Mouse (Mus musculus): ENCODE results near the gene Sohlh1. TPM values are rescaled to one million over a fixed set of nuclear protein-coding genes. Genes with fewer than 3 reads are reported as not detected.

Sohlh1 gene
- polyA plus RNA-seq, 1 experiment from 2014 or later, result not detected

Other genes with a start within 250 kb of the Sohlh1 start
- gene Rabl6, start 238.7 kb downstream of the Sohlh1 start, polyA plus RNA-seq (2015; fragmentation: Nextera tagmentation; extraction: Ambion mirVana), result 29.7 and 29.8 TPM in 2 replicates
- gene Ccdc183, start 229.6 kb downstream of the Sohlh1 start, polyA plus RNA-seq (2015; fragmentation: Nextera tagmentation; extraction: Ambion mirVana), result 0.09 and 0.14 TPM in 2 replicates
- gene Tmem141, start 225.2 kb downstream of the Sohlh1 start, polyA plus RNA-seq (2015; fragmentation: Nextera tagmentation; extraction: Ambion mirVana), result 7.8 and 8.3 TPM in 2 replicates
- gene Fcna, start 219.2 kb downstream of the Sohlh1 start, polyA plus RNA-seq (2015; fragmentation: Nextera tagmentation; extraction: Ambion mirVana), result 34.8 and 37.5 TPM in 2 replicates
- gene Lcn8, start 194.1 kb downstream of the Sohlh1 start, polyA plus RNA-seq (2015; fragmentation: Nextera tagmentation; extraction: Ambion mirVana), result not detected in 2 replicates
- not detected in 2 replicates for gene Lcn5, start 189.3 kb downstream of the Sohlh1 start, polyA plus RNA-seq (2015; fragmentation: Nextera tagmentation; extraction: Ambion mirVana)
- gene Lcn6, start 170.5 kb downstream of the Sohlh1 start, polyA plus RNA-seq (2015; fragmentation: Nextera tagmentation; extraction: Ambion mirVana), result not detected in 2 replicates
- not detected in 2 replicates for gene Lcn10, start 164.5 kb downstream of the Sohlh1 start, polyA plus RNA-seq (2015; fragmentation: Nextera tagmentation; extraction: Ambion mirVana)
- not detected in 2 replicates for gene Obp2a, start 147.2 kb downstream of the Sohlh1 start, polyA plus RNA-seq (2015; fragmentation: Nextera tagmentation; extraction: Ambion mirVana)
- gene Bmyc, start 140.5 kb downstream of the Sohlh1 start, polyA plus RNA-seq (2015; fragmentation: Nextera tagmentation; extraction: Ambion mirVana), result 12.8 and 13.4 TPM in 2 replicates
- gene Obp2b, start 110.2 kb downstream of the Sohlh1 start, polyA plus RNA-seq (2015; fragmentation: Nextera tagmentation; extraction: Ambion mirVana), result not detected in 2 replicates
- not detected in 2 replicates for gene Lcn3, start 81.7 kb downstream of the Sohlh1 start, polyA plus RNA-seq (2015; fragmentation: Nextera tagmentation; extraction: Ambion mirVana)
- not detected in 2 replicates for gene Lcn11, start 70.2 kb downstream of the Sohlh1 start, polyA plus RNA-seq (2015; fragmentation: Nextera tagmentation; extraction: Ambion mirVana)
- not detected in 2 replicates for gene Gm13539, start 65.0 kb downstream of the Sohlh1 start, polyA plus RNA-seq (2015; fragmentation: Nextera tagmentation; extraction: Ambion mirVana)
- not detected in 2 replicates for gene Glt6d1, start 31.4 kb downstream of the Sohlh1 start, polyA plus RNA-seq (2015; fragmentation: Nextera tagmentation; extraction: Ambion mirVana)
- not detected in 2 replicates for gene Lcn9, start 24.1 kb downstream of the Sohlh1 start, polyA plus RNA-seq (2015; fragmentation: Nextera tagmentation; extraction: Ambion mirVana)
- gene Kcnt1, start 16.5 kb upstream of the Sohlh1 start, polyA plus RNA-seq (2015; fragmentation: Nextera tagmentation; extraction: Ambion mirVana), result 0.09 TPM in 1 of 2 replicates, not detected in the other
- gene Camsap1, start 136.0 kb upstream of the Sohlh1 start, polyA plus RNA-seq (2015; fragmentation: Nextera tagmentation; extraction: Ambion mirVana), result 4.1 and 5.4 TPM in 2 replicates
- 488 and 502 TPM in 2 replicates for gene Ubac1, start 174.5 kb upstream of the Sohlh1 start, polyA plus RNA-seq (2015; fragmentation: Nextera tagmentation; extraction: Ambion mirVana)